Comparison of ENCODE assay signal across 8 mouse cellular contexts in genomic region chr11:71995968-71996511, GRCm38 (mm10). TPM values are rescaled to one million over a fixed set of nuclear protein-coding genes. Genes with fewer than 3 reads are reported as not detected.
DNase-seq lines count a peak whose midpoint lies in the region; ATAC-seq and TF ChIP-seq lines count a peak whose summit lies in the region.

No protein-coding gene starts in this region.

- H3K27ac ChIP-seq in forebrain, embryonic 10.5 days: peak overlapping the region; percentile 73
- H3K27ac ChIP-seq in heart, embryonic 16.5 days (ENCODE audit: low read length): peak overlapping the region; percentile 66
- peak overlapping the region; percentile 54; the same call in 1 of the 2 replicates for H3K27ac ChIP-seq in kidney, postnatal 0 days
- H3K27ac ChIP-seq in liver, embryonic 16.5 days (ENCODE audit: low read length): no peak overlapping the region
- H3K27ac ChIP-seq in neural tube, embryonic 14.5 days (ENCODE audit: low read depth, low read length): no peak overlapping the region

- WGBS in forebrain, embryonic 10.5 days: 22% methylated on average over 9 of the region's 9 CpGs
- WGBS in heart, embryonic 16.5 days: 14% methylated on average over 9 of the region's 9 CpGs
- WGBS in kidney, postnatal 0 days: 24% methylated on average over 9 of the region's 9 CpGs
- 5% methylated on average over 9 of the region's 9 CpGs for WGBS in liver, embryonic 16.5 days (ENCODE audit: insufficient replicate concordance)
- WGBS in neural tube, embryonic 14.5 days: 30% methylated on average over 9 of the region's 9 CpGs

- no peaks in the 10 kb centered on the region; the same call in 1 of the 2 replicates for H3K9me3 ChIP-seq in forebrain, embryonic 10.5 days
- H3K9me3 ChIP-seq in heart, embryonic 16.5 days (replicated peaks; ENCODE audit: control insufficient read depth, low read length): no peaks in the 10 kb centered on the region; the same call in none of the 2 replicates
- no peaks in the 10 kb centered on the region for H3K9me3 ChIP-seq in kidney, postnatal 0 days (replicated peaks; ENCODE audit: low read length)
- H3K9me3 ChIP-seq in liver, embryonic 16.5 days (replicated peaks; ENCODE audit: control insufficient read depth, low read length): no peaks in the 10 kb centered on the region
- H3K9me3 ChIP-seq in neural tube, embryonic 14.5 days (ENCODE audit: control insufficient read depth, low read length): no peaks in the 10 kb centered on the region

- peak overlapping the region; percentile 7 for H3K4me3 ChIP-seq in forebrain, embryonic 10.5 days
- H3K4me3 ChIP-seq in heart, embryonic 16.5 days (ENCODE audit: low read length): peak overlapping the region; percentile 10; the same call in 1 of the 2 replicates
- H3K4me3 ChIP-seq in kidney, postnatal 0 days (replicated peaks; ENCODE audit: low read depth, low read length): no peak overlapping the region
- H3K4me3 ChIP-seq in liver, embryonic 16.5 days (ENCODE audit: low read depth, low read length): no peak overlapping the region
- H3K4me3 ChIP-seq in neural tube, embryonic 14.5 days (ENCODE audit: low read depth, low read length): no peak overlapping the region

- peaks cover 18% of the 10 kb centered on the region for H3K4me1 ChIP-seq in forebrain, embryonic 10.5 days
- H3K4me1 ChIP-seq in heart, embryonic 16.5 days (ENCODE audit: control insufficient read depth, insufficient read depth, low read length): peaks cover 7% of the 10 kb centered on the region; the same call in 1 of the 2 replicates
- H3K4me1 ChIP-seq in kidney, postnatal 0 days (replicated peaks; ENCODE audit: insufficient read depth, low read length): no peaks in the 10 kb centered on the region
- H3K4me1 ChIP-seq in liver, embryonic 16.5 days (ENCODE audit: control insufficient read depth, low read depth, low read length): no peaks in the 10 kb centered on the region
- 0 out of 2 replicates have a peak, but pooled peaks cover 3% of the 10 kb centered on the region for H3K4me1 ChIP-seq in neural tube, embryonic 14.5 days (ENCODE audit: control insufficient read depth, insufficient read depth, low read length)

- no peak for TF ChIP-seq CTCF in kidney, postnatal 0 days (IDR thresholded peaks at IDR 0.05; ENCODE audit: low read depth)

- peak overlapping the region; percentile 56 for H3K4me2 ChIP-seq in heart, embryonic 16.5 days (ENCODE audit: low read depth, low read length)
- H3K4me2 ChIP-seq in kidney, postnatal 0 days (ENCODE audit: low read length): peak overlapping the region; percentile 27; the same call in 1 of the 2 replicates
- H3K4me2 ChIP-seq in liver, embryonic 16.5 days (ENCODE audit: low read depth, low read length): no peak overlapping the region
- H3K4me2 ChIP-seq in neural tube, embryonic 14.5 days (ENCODE audit: low read depth, low read length): no peak overlapping the region

- peaks cover 10% of the 10 kb centered on the region; the same call in 1 of the 2 replicates for H3K27me3 ChIP-seq in forebrain, embryonic 10.5 days (ENCODE audit: poor library complexity, severe bottlenecking)
- peaks cover 4% of the 10 kb centered on the region; the same call in 1 of the 2 replicates for H3K27me3 ChIP-seq in heart, embryonic 16.5 days (ENCODE audit: control insufficient read depth, insufficient read depth, low read length)
- no peaks in the 10 kb centered on the region for H3K27me3 ChIP-seq in kidney, postnatal 0 days (ENCODE audit: insufficient read depth, low read length)
- H3K27me3 ChIP-seq in liver, embryonic 16.5 days (ENCODE audit: control insufficient read depth, insufficient read depth, low read depth, low read length): no peaks in the 10 kb centered on the region
- H3K27me3 ChIP-seq in neural tube, embryonic 14.5 days (ENCODE audit: control insufficient read depth, insufficient read depth, low read length): no peaks in the 10 kb centered on the region

- H3K9ac ChIP-seq in heart, embryonic 16.5 days (ENCODE audit: low read length): peak overlapping the region; percentile 47; the same call in 1 of the 2 replicates
- H3K9ac ChIP-seq in kidney, postnatal 0 days (ENCODE audit: low read depth, low read length): no peak overlapping the region
- H3K9ac ChIP-seq in liver, embryonic 16.5 days (ENCODE audit: low read depth, low read length): no peak overlapping the region
- H3K9ac ChIP-seq in neural tube, embryonic 14.5 days (replicated peaks; ENCODE audit: low read depth, low read length): no peak overlapping the region

- ATAC-seq in heart, embryonic 16.5 days (replicated peaks; ENCODE audit: extremely low read depth, insufficient read depth, low FRiP score): peak; percentile 90
- ATAC-seq in kidney, postnatal 0 days (replicated peaks; ENCODE audit: low FRiP score, low read depth): peak; percentile 73
- peak; percentile 54; the same call in 1 of the 2 replicates for ATAC-seq in liver, embryonic 16.5 days (ENCODE audit: low read depth)
- ATAC-seq in neural tube, embryonic 14.5 days (ENCODE audit: low read depth): peak; percentile 24; the same call in 1 of the 2 replicates

- peak; percentile 54 for DNase-seq in ovary, adult 18-20 months (ENCODE audit: low spot score)
- DNase-seq in ovary, postnatal 10 days (ENCODE audit: low spot score): no peak
- DNase-seq in forebrain, embryonic 10.5 days (ENCODE audit: extremely low spot score, low spot score): peak; percentile 48
- DNase-seq in kidney, postnatal 0 days (ENCODE audit: low spot score): peak; percentile 73
- DNase-seq in urinary bladder, postnatal 4 days (ENCODE audit: low spot score in 2 of 2): peak; percentile 54 to 64

- H3K36me3 ChIP-seq in forebrain, embryonic 10.5 days (replicated peaks): no peaks in the 10 kb centered on the region
- H3K36me3 ChIP-seq in heart, embryonic 16.5 days (ENCODE audit: control insufficient read depth, insufficient read depth): no peaks in the 10 kb centered on the region
- no peaks in the 10 kb centered on the region for H3K36me3 ChIP-seq in kidney, postnatal 0 days (ENCODE audit: insufficient read depth, low read length)
- no peaks in the 10 kb centered on the region for H3K36me3 ChIP-seq in liver, embryonic 16.5 days (ENCODE audit: control insufficient read depth, insufficient read depth)
- no peaks in the 10 kb centered on the region for H3K36me3 ChIP-seq in neural tube, embryonic 14.5 days (ENCODE audit: control insufficient read depth, insufficient read depth, low read length)

RNA-seq across cellular contexts. Expression of gene Aipl1, which starts 41.3 kb away (rescaled TPM):
- polyA plus RNA-seq in forebrain, embryonic 10.5 days (2016; fragmentation: Nextera tagmentation; extraction: Ambion mirVana): 0.64 and 0.66 TPM in 2 replicates
- 0.12 and 0.36 TPM in 2 replicates for polyA plus RNA-seq in heart, embryonic 16.5 days (2015; fragmentation: Nextera tagmentation; extraction: Ambion mirVana)
- 0.38 and 0.41 TPM in 2 replicates for polyA plus RNA-seq in kidney, postnatal 0 days (2015; fragmentation: Nextera tagmentation; extraction: Ambion mirVana)
- polyA plus RNA-seq in liver, embryonic 16.5 days (2015; fragmentation: Nextera tagmentation; extraction: Ambion mirVana): 0.09 and 0.12 TPM in 2 replicates
- polyA plus RNA-seq in neural tube, embryonic 14.5 days (2014; fragmentation: Nextera tagmentation; extraction: Ambion mirVana): 0.18 and 0.20 TPM in 2 replicates

RNA-seq across cellular contexts. Expression of gene Pimreg, which starts 45.8 kb away (rescaled TPM):
- 265 and 279 TPM in 2 replicates for polyA plus RNA-seq in forebrain, embryonic 10.5 days (2016; fragmentation: Nextera tagmentation; extraction: Ambion mirVana)
- 67.0 and 74.3 TPM in 2 replicates for polyA plus RNA-seq in heart, embryonic 16.5 days (2015; fragmentation: Nextera tagmentation; extraction: Ambion mirVana)
- polyA plus RNA-seq in kidney, postnatal 0 days (2015; fragmentation: Nextera tagmentation; extraction: Ambion mirVana): 54.8 and 58.1 TPM in 2 replicates
- polyA plus RNA-seq in liver, embryonic 16.5 days (2015; fragmentation: Nextera tagmentation; extraction: Ambion mirVana): 16.2 and 16.5 TPM in 2 replicates
- polyA plus RNA-seq in neural tube, embryonic 14.5 days (2014; fragmentation: Nextera tagmentation; extraction: Ambion mirVana): 10.9 and 16.3 TPM in 2 replicates

Comparison
In these comparisons a context has a peak if more than half of its experiments do, and no peak if none do; other contexts are left out.
1. H3K27ac ChIP-seq: peak in forebrain, embryonic 10.5 days (single experiment), heart, embryonic 16.5 days (single experiment) and kidney, postnatal 0 days (single experiment); none in liver, embryonic 16.5 days (single experiment) and neural tube, embryonic 14.5 days (single experiment).
2. H3K4me3 ChIP-seq: peak in forebrain, embryonic 10.5 days (single experiment) and heart, embryonic 16.5 days (single experiment); none in kidney, postnatal 0 days (single experiment), liver, embryonic 16.5 days (single experiment) and neural tube, embryonic 14.5 days (single experiment).
3. ATAC-seq: peak in every context shown above with its lines; median percentile 90 in heart, embryonic 16.5 days; 73 in kidney, postnatal 0 days; 54 in liver, embryonic 16.5 days; 24 in neural tube, embryonic 14.5 days.
4. H3K4me2 ChIP-seq: peak in heart, embryonic 16.5 days (single experiment) and kidney, postnatal 0 days (single experiment); none in liver, embryonic 16.5 days (single experiment) and neural tube, embryonic 14.5 days (single experiment).